Mouse (Mus musculus): Measurements from ENCODE around the gene Olfr263. TPM values are rescaled to one million over a fixed set of nuclear protein-coding genes. Genes with fewer than 3 reads are reported as not detected.

The Olfr263 gene
- polyA plus RNA-seq (2014; fragmentation: Illumina TruSeq; extraction: RNeasy Lipid Tissue Mini Kit (QIAGEN cat#74804); ENCODE audit: insufficient read depth, low read depth, low replicate concordance): not detected

DNA sequence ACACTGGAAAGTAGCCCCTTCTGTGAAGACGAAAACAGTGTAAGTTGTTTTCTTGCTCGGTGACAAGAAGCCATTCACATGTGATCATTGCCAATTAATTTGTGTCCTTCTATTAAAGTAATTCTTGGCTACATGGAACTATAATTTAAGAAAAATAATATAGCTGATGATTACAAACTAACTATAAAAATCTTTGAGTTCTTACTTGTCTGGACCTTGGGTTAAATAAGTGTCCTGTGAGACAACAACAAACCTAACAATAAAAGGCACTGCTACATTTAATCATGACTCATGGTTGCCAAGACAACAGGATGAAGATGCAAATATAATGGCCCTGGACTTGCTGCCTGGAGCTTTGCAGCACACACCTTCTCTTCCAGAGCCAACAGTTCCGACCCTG is at the start of gene Olfr263:
Gene Olfr263, plus strand, starts transcription at position 301 of the 400 bp plus-strand sequence.

DNA sequence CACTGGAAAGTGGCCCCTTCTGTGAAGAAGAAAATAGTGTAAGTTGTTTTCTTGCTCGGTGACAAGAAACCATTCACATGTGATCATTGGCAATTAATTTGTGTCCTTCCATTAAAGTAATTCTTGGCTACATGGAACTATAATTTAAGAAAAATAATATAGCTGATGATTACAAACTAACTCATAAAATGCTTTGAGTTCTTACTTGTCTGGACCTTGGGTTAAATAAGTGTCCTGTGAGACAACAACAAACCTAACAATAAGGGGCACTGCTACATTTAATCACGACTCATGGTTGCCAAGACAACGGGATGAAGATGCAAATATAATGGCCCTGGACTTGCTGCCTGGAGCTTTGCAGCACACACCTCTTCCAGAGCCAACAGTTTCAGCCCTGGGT is 18.3 kb upstream of the Olfr263 start, which contains the start of gene Olfr1369-ps1:
Gene Olfr1369-ps1, plus strand, starts transcription at position 301 of the 400 bp plus-strand sequence.

DNA sequence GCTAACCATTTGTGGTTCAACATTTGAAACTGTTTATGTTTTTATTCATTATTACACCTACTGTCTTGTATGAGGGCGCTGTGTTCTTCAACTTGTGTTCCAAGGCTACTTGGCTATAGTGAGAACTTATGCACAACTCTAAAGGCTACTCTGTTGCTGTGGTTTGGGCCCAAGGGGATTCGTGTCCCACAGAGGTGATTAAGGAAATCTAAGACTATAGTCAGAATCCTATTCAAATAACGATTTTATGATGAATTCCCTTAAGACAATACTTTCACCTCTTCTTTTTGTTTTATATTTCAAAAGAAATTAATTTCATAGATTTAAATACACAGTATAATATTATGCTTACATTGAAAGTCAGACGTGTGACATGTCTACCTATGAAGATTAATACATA is 16.3 kb downstream of the Olfr263 start, which contains the start of gene Olfr1368:
Gene Olfr1368, minus strand, starts transcription at position 101 of the 400 bp plus-strand sequence.

DNA sequence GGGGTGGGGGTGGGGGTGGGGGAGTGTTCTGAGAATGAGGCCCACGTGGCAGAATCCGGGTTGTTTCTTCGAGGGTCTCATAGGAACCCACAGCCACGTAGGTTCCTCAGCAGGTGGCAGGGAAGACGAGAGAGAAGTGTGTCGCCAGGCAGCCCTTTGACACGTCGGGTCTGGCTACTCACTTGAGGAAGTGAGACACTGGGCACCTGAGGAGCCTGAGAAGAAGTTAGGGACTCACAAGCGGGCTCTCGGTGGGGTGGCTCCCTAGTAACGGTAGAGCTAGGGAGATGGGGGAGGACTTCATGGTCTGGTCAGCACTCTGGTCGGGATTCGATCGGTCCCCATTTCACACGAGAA is 49.9 kb downstream of the Olfr263 start, which contains the start of gene Trim27:
Gene Trim27, plus strand, starts transcription at position 79 of the 357 bp plus-strand sequence.

Other genes starting within 250 kb of the Olfr263 start
- gene Olfr1370, start 54.7 kb upstream of the Olfr263 start, polyA plus RNA-seq (2014; fragmentation: Illumina TruSeq; extraction: RNeasy Lipid Tissue Mini Kit (QIAGEN cat#74804); ENCODE audit: insufficient read depth, low read depth, low replicate concordance): not detected
- gene Olfr1369-ps1, start 18.2 kb upstream of the Olfr263 start, polyA plus RNA-seq (2014; fragmentation: Illumina TruSeq; extraction: RNeasy Lipid Tissue Mini Kit (QIAGEN cat#74804); ENCODE audit: insufficient read depth, low read depth, low replicate concordance): not detected
- not detected for gene Olfr1368, start 16.2 kb downstream of the Olfr263 start, polyA plus RNA-seq (2014; fragmentation: Illumina TruSeq; extraction: RNeasy Lipid Tissue Mini Kit (QIAGEN cat#74804); ENCODE audit: insufficient read depth, low read depth, low replicate concordance)
- 29.6 TPM for gene Trim27, start 49.8 kb downstream of the Olfr263 start, polyA plus RNA-seq (2014; fragmentation: Illumina TruSeq; extraction: RNeasy Lipid Tissue Mini Kit (QIAGEN cat#74804); ENCODE audit: insufficient read depth, low read depth, low replicate concordance)
- gene Gpx5, start 163.1 kb downstream of the Olfr263 start, polyA plus RNA-seq (2014; fragmentation: Illumina TruSeq; extraction: RNeasy Lipid Tissue Mini Kit (QIAGEN cat#74804); ENCODE audit: insufficient read depth, low read depth, low replicate concordance): not detected
- gene Gpx6, start 182.5 kb downstream of the Olfr263 start, polyA plus RNA-seq (2014; fragmentation: Illumina TruSeq; extraction: RNeasy Lipid Tissue Mini Kit (QIAGEN cat#74804); ENCODE audit: insufficient read depth, low read depth, low replicate concordance): not detected
- gene Olfr1367, start 217.3 kb downstream of the Olfr263 start, polyA plus RNA-seq (2014; fragmentation: Illumina TruSeq; extraction: RNeasy Lipid Tissue Mini Kit (QIAGEN cat#74804); ENCODE audit: insufficient read depth, low read depth, low replicate concordance): not detected
- gene Zscan12, start 233.2 kb downstream of the Olfr263 start, polyA plus RNA-seq (2014; fragmentation: Illumina TruSeq; extraction: RNeasy Lipid Tissue Mini Kit (QIAGEN cat#74804); ENCODE audit: insufficient read depth, low read depth, low replicate concordance): 4.6 TPM

Measured in lung, adult 10 weeks (tissue).